Mouse (Mus musculus) left cerebral cortex, adult 8-10 months (tissue): Measurements from ENCODE around the gene Cpsf7. TPM values are rescaled to one million over a fixed set of nuclear protein-coding genes. Genes with fewer than 3 reads are reported as not detected.

ENCODE experiments used
- DNase-seq, 2 experiments: peaks; one replicate each; pipeline ENCODE4 v3.0.0; 2022; ENCODE audit warnings: low spot score in 2 of 2
- total RNA-seq, 4 experiments: library from RNA; stranded (reverse); gene quantifications; 2 replicates each; pipeline ENCODE4 v1.2.4; 2022

Gene Cpsf7
- total RNA-seq, 4 experiments from 2014 or later, result 74.4 to 82.2 (median 78.3) TPM

GRCm38 (mm10) chr19:10560108-10560507 is 35.0 kb downstream of the Cpsf7 start:
- no peak for DNase-seq

- no peak for DNase-seq
Measured at GRCm38 (mm10) chr19:10561558-10562314, 36.7 kb downstream of the Cpsf7 start.

- no peak for DNase-seq
Measured at GRCm38 (mm10) chr19:10562351-10562750, 37.3 kb downstream of the Cpsf7 start.

GRCm38 (mm10) chr19:10564278-10564677 is 39.2 kb downstream of the Cpsf7 start:
- DNase-seq, result no peak

GRCm38 (mm10) chr19:10565217-10565616 is 40.2 kb downstream of the Cpsf7 start:
- no peak for DNase-seq

GRCm38 (mm10) chr19:10569627-10570026 is 44.6 kb downstream of the Cpsf7 start:
- no peak for DNase-seq

GRCm38 (mm10) chr19:10576690-10577561 is 51.9 kb downstream of the Cpsf7 start, which contains the start of the genes Cyb561a3 and Tmem138:
Cyb561a3 (plus strand) TSS chr19:10577172.
Tmem138 (minus strand) TSS chr19:10577362.
- peak; percentile 91 for DNase-seq

- DNase-seq, result no peak
Measured at GRCm38 (mm10) chr19:10580102-10580501, 55.0 kb downstream of the Cpsf7 start.

GRCm38 (mm10) chr19:10580761-10581160 is 55.7 kb downstream of the Cpsf7 start:
- no peak for DNase-seq

GRCm38 (mm10) chr19:10581984-10582383 is 56.9 kb downstream of the Cpsf7 start:
- no peak for DNase-seq

GRCm38 (mm10) chr19:10583550-10584146 is 58.6 kb downstream of the Cpsf7 start:
- no peak for DNase-seq

- no peak for DNase-seq
Measured at GRCm38 (mm10) chr19:10585112-10585511, 60.0 kb downstream of the Cpsf7 start.

GRCm38 (mm10) chr19:10587231-10587630 is 62.2 kb downstream of the Cpsf7 start:
- no peak for DNase-seq

- DNase-seq, result no peak
Measured at GRCm38 (mm10) chr19:10589127-10589857, 64.2 kb downstream of the Cpsf7 start.

- no peak for DNase-seq
Measured at GRCm38 (mm10) chr19:10590301-10590700, 65.2 kb downstream of the Cpsf7 start.

- no peak for DNase-seq
Measured at GRCm38 (mm10) chr19:10591659-10592377, 66.8 kb downstream of the Cpsf7 start.
